Mouse (Mus musculus) brown adipose tissue, adult 24 weeks (tissue): ENCODE measurements around the gene Rnf208. TPM values are rescaled to one million over a fixed set of nuclear protein-coding genes. Genes with fewer than 3 reads are reported as not detected.
"Not testable (repeated sequence)": the region's sequence is repeated elsewhere in the genome, so short reads cannot be mapped to it uniquely, and the experiment has no call there.

Experiments
- H3K27ac ChIP-seq: fragments of 200-500 bp; replicated peaks from 2 replicates; pipeline ENCODE4 v1.5.1; 2012; ENCODE audit warnings: low read depth, mild to moderate bottlenecking, low read length
- H3K4me1 ChIP-seq: fragments of 200-500 bp; 2 replicates; pipeline ENCODE4 v1.6.1; 2012; ENCODE audit warnings: low read length, mixed read lengths; ENCODE audit not compliant: control insufficient read depth, insufficient read depth, insufficient read length
- H3K4me3 ChIP-seq: fragments of 200-500 bp; 2 replicates; pipeline ENCODE4 v1.5.1; 2012; ENCODE audit warnings: low read depth, mild to moderate bottlenecking, low read length, moderate library complexity; ENCODE audit not compliant: insufficient read depth
- polyA plus RNA-seq: library from polyadenylated mRNA; stranded (reverse); fragments of >200 nt; gene quantifications from 2 replicates; pipeline ENCODE4 v1.2.4, GENCODE M21; 2012; ENCODE audit not compliant: missing spikeins, insufficient read depth, insufficient read length

The Rnf208 gene
- polyA plus RNA-seq, 1 experiment = not detected

GRCm38 (mm10) chr2:25252331-25252730, 10.3 kb downstream of the Rnf208 start:
- Histone ChIP-seq H3K4me1 (no peaks in the 10 kb centered on the region), H3K27ac (no peak overlapping the region), H3K4me3 (no peak overlapping the region)

GRCm38 (mm10) chr2:25255284-25255779, 13.3 kb downstream of the Rnf208 start, which contains the start of gene Tmem203:
Gene Tmem203, plus strand, starts transcription at chr2:25255439.
- Histone ChIP-seq H3K27ac (peak within 1 kb of the TSS; percentile 59; the same call in 1 of the 2 replicates), H3K4me1 (no peaks in the 10 kb centered on the region), H3K4me3 (peak within 1 kb of the TSS; percentile 98)

- not testable (repeated sequence) for H3K27ac ChIP-seq
- H3K4me3 ChIP-seq = peak overlapping the region; percentile 30; the same call in 1 of the 2 replicates
These were observed 14.5 kb downstream of the Rnf208 start for GRCm38 (mm10) chr2:25256443-25257109.

GRCm38 (mm10) chr2:25257250-25257649, 15.2 kb downstream of the Rnf208 start:
- H3K27ac ChIP-seq, H3K4me1 ChIP-seq, H3K4me3 ChIP-seq: not testable (repeated sequence)

More at GRCm38 (mm10) chr2:25256443-25257109, 14.5 kb downstream of the Rnf208 start:
- not testable (repeated sequence) for H3K4me1 ChIP-seq

- H3K27ac ChIP-seq = no peak overlapping the region
- no peak overlapping the region for H3K4me3 ChIP-seq
- H3K4me1 ChIP-seq = peaks cover 7% of the 10 kb centered on the region
These were observed 16.8 kb downstream of the Rnf208 start for GRCm38 (mm10) chr2:25258887-25259286.

- Histone ChIP-seq H3K4me1 (peaks cover 32% of the 10 kb centered on the region), H3K4me3 (peak overlapping the region; percentile 58), H3K27ac (no peak overlapping the region; the same call in 1 of the 2 replicates)
These were observed 19.8 kb downstream of the Rnf208 start for GRCm38 (mm10) chr2:25261870-25262269.

GRCm38 (mm10) chr2:25262291-25262767, 20.3 kb downstream of the Rnf208 start, which contains the start of gene Tprn:
Gene Tprn, plus strand, starts transcription at chr2:25262618.
- Histone ChIP-seq H3K27ac (no peak within 1 kb of the TSS; the same call in 1 of the 2 replicates), H3K4me3 (peak within 1 kb of the TSS; percentile 63), H3K4me1 (peaks cover 37% of the 10 kb centered on the region)

- Histone ChIP-seq H3K4me3 (peak overlapping the region; percentile 63), H3K27ac (no peak overlapping the region), H3K4me1 (peaks cover 37% of the 10 kb centered on the region)
These were observed 21.0 kb downstream of the Rnf208 start for GRCm38 (mm10) chr2:25262795-25263622.

GRCm38 (mm10) chr2:25263623-25264285, 21.7 kb downstream of the Rnf208 start:
- Histone ChIP-seq H3K4me3 (peak overlapping the region; percentile 63), H3K4me1 (peaks cover 37% of the 10 kb centered on the region), H3K27ac (no peak overlapping the region)

GRCm38 (mm10) chr2:25264286-25264660, 22.2 kb downstream of the Rnf208 start:
- Histone ChIP-seq H3K4me1 (peaks cover 37% of the 10 kb centered on the region), H3K27ac (no peak overlapping the region), H3K4me3 (no peak overlapping the region)

GRCm38 (mm10) chr2:25264851-25265250, 22.8 kb downstream of the Rnf208 start:
- H3K4me1 ChIP-seq = peaks cover 37% of the 10 kb centered on the region
- no peak overlapping the region for H3K27ac ChIP-seq
- no peak overlapping the region for H3K4me3 ChIP-seq

GRCm38 (mm10) chr2:25265897-25266656, 24.0 kb downstream of the Rnf208 start:
- peak overlapping the region; percentile 59 for H3K27ac ChIP-seq
- H3K4me3 ChIP-seq = no peak overlapping the region; the same call in 1 of the 2 replicates
- peaks cover 38% of the 10 kb centered on the region for H3K4me1 ChIP-seq

- Histone ChIP-seq H3K4me1 (peaks cover 44% of the 10 kb centered on the region), H3K4me3 (no peak overlapping the region), H3K27ac (peak overlapping the region; percentile 59)
These were observed 24.7 kb downstream of the Rnf208 start for GRCm38 (mm10) chr2:25266720-25267119.

- Histone ChIP-seq H3K4me1 (peaks cover 44% of the 10 kb centered on the region), H3K4me3 (no peak overlapping the region), H3K27ac (peak overlapping the region; percentile 15; the same call in 1 of the 2 replicates)
These were observed 25.2 kb downstream of the Rnf208 start for GRCm38 (mm10) chr2:25267241-25267640.
